Mouse (Mus musculus) liver, embryonic 14.5 days (tissue): ENCODE data around the gene Hist1h4c.

Source experiments
- CTCF ChIP-seq: IDR thresholded peaks from 2 replicates; pipeline ENCODE4 v1.5.1; 2016; ENCODE audit warnings: antibody characterized with exemption, low read depth, control low read depth
- EP300 ChIP-seq: IDR thresholded peaks from 2 replicates; pipeline ENCODE4 v1.6.1; 2016; ENCODE audit warnings: antibody characterized with exemption, low read depth

DNA sequence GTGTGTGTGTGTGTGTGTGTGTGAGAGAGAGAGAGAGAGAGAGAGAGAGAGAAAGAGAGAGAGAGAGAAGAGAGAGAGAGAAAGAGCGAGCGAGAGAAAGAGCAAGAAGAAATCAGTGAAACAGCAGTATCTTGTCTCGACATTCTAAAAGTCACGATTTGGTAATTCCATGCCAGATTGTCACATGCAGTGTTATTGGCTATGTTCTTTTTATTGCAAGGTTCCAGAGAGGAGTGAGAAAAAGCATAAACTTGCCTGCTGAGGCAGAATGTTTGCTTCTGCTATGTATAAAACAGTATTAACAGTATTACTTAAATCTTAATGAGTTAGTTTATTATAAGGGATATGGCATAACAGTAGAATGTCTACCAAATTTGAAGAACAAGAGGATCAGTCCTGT, 12.3 kb downstream of the Hist1h4c start:
- TF ChIP-seq EP300, result no peak
- no peak for TF ChIP-seq CTCF
